Mouse (Mus musculus) hindbrain, embryonic 12.5 days (tissue): ENCODE data around the gene Hist1h2ao. TPM values are rescaled to one million over a fixed set of nuclear protein-coding genes. Genes with fewer than 3 reads are reported as not detected.

Experiments used
- microRNA-seq: library from miRNA; unstranded; fragments of <30 nt; microRNA quantifications from one replicate; pipeline ENCODE4, GENCODE M21; 2017
- polyA plus RNA-seq: library from polyadenylated mRNA; unstranded; fragments of >200 nt; fragmentation: Nextera tagmentation; extraction: Ambion mirVana; gene quantifications from 2 replicates; pipeline ENCODE4 v1.2.1, GENCODE M21; 2016

Gene Hist1h2ao
- polyA plus RNA-seq, 1 experiment from 2014 or later = 3.4 TPM

Small RNA genes lying within 50 kb of the gene (microRNA-seq; reads per million reads assigned to microRNA genes)
- gene Gm19658 (not detected), gene Gm44346 (not detected), gene Gm44466 (not detected)

Other genes starting within 250 kb of the Hist1h2ao start
- not detected in 2 replicates for gene Olfr1364, start 228.7 kb upstream of the Hist1h2ao start, polyA plus RNA-seq
- not detected in 2 replicates for gene Olfr1362, start 196.4 kb upstream of the Hist1h2ao start, polyA plus RNA-seq
- 0.07 TPM in 1 of 2 replicates, not detected in the other for gene Olfr11, start 167.9 kb upstream of the Hist1h2ao start, polyA plus RNA-seq
- gene Olfr1361, start 147.1 kb upstream of the Hist1h2ao start, polyA plus RNA-seq = not detected in 2 replicates
- gene Olfr1360, start 133.1 kb upstream of the Hist1h2ao start, polyA plus RNA-seq = not detected in 2 replicates
- not detected in 2 replicates for gene Olfr1359, start 112.4 kb upstream of the Hist1h2ao start, polyA plus RNA-seq
- 3.6 and 4.4 TPM in 2 replicates for gene Hist1h2bl, start 94.3 kb upstream of the Hist1h2ao start, polyA plus RNA-seq
- 17.3 and 29.5 TPM in 2 replicates for gene Hist1h2ai, start 94.0 kb upstream of the Hist1h2ao start, polyA plus RNA-seq
- gene Hist1h3h, start 92.8 kb upstream of the Hist1h2ao start, polyA plus RNA-seq = 8.9 and 18.3 TPM in 2 replicates
- 2.6 and 4.9 TPM in 2 replicates for gene Hist1h2bm, start 88.4 kb upstream of the Hist1h2ao start, polyA plus RNA-seq
- gene Hist1h4j, start 75.4 kb upstream of the Hist1h2ao start, polyA plus RNA-seq = 0.98 and 1.0 TPM in 2 replicates
- gene Hist1h4k, start 60.0 kb upstream of the Hist1h2ao start, polyA plus RNA-seq = 2.9 TPM in 1 of 2 replicates, not detected in the other
- 12.2 and 28.3 TPM in 2 replicates for gene Hist1h2ak, start 56.6 kb upstream of the Hist1h2ao start, polyA plus RNA-seq
- 2.2 and 2.8 TPM in 2 replicates for gene Hist1h2bn, start 56.3 kb upstream of the Hist1h2ao start, polyA plus RNA-seq
- gene Hist1h1b, start 29.8 kb upstream of the Hist1h2ao start, polyA plus RNA-seq = 23.2 and 23.6 TPM in 2 replicates
- 87.0 and 110 TPM in 2 replicates for gene Hist1h3i, start 27.1 kb upstream of the Hist1h2ao start, polyA plus RNA-seq
- 5.2 TPM in 1 of 2 replicates, not detected in the other for gene Hist1h2an, start 23.2 kb upstream of the Hist1h2ao start, polyA plus RNA-seq
- 1.9 and 2.4 TPM in 2 replicates for gene Hist1h2bp, start 23.0 kb upstream of the Hist1h2ao start, polyA plus RNA-seq
- 14.1 and 15.3 TPM in 2 replicates for gene Hist1h2bq, start 268 bp upstream of the Hist1h2ao start, polyA plus RNA-seq
- gene Hist1h4m, start 1.3 kb downstream of the Hist1h2ao start, polyA plus RNA-seq = not detected in 2 replicates
- gene Hist1h4n, start 21.7 kb downstream of the Hist1h2ao start, polyA plus RNA-seq = 6.2 and 10.1 TPM in 2 replicates
- gene Hist1h2ap, start 23.0 kb downstream of the Hist1h2ao start, polyA plus RNA-seq = 2,700 and 3,374 TPM in 2 replicates
- gene Hist1h2br, start 23.3 kb downstream of the Hist1h2ao start, polyA plus RNA-seq = 14.3 and 15.1 TPM in 2 replicates
- 19.1 and 20.5 TPM in 2 replicates for gene Zfp184, start 134.6 kb downstream of the Hist1h2ao start, polyA plus RNA-seq
- gene Pom121l2, start 170.7 kb downstream of the Hist1h2ao start, polyA plus RNA-seq = 0.14 TPM in 1 of 2 replicates, not detected in the other
- gene Prss16, start 199.3 kb downstream of the Hist1h2ao start, polyA plus RNA-seq = 0.23 and 0.48 TPM in 2 replicates
- gene Hist1h2ah, start 225.1 kb downstream of the Hist1h2ao start, polyA plus RNA-seq = 17.9 TPM in 1 of 2 replicates, not detected in the other
- 5.5 and 9.1 TPM in 2 replicates for gene Hist1h2bk, start 225.4 kb downstream of the Hist1h2ao start, polyA plus RNA-seq
- 18.2 and 20.9 TPM in 2 replicates for gene Hist1h4i, start 230.9 kb downstream of the Hist1h2ao start, polyA plus RNA-seq
- 52.7 and 56.3 TPM in 2 replicates for gene Hist1h2ag, start 232.5 kb downstream of the Hist1h2ao start, polyA plus RNA-seq
- 7.2 and 11.9 TPM in 2 replicates for gene Hist1h2bj, start 232.7 kb downstream of the Hist1h2ao start, polyA plus RNA-seq